Mouse (Mus musculus) macrophage (primary cell): ENCODE data around the gene Sema6b. TPM values are rescaled to one million over a fixed set of nuclear protein-coding genes. Genes with fewer than 3 reads are reported as not detected.

Source experiments
- H3K27ac ChIP-seq: fragments of 350-480 bp; formaldehyde crosslinking; 2 replicates; pipeline ENCODE4 v1.9.0; 2021
- H3K36me3 ChIP-seq: fragments of 350-480 bp; formaldehyde crosslinking; 2 replicates; pipeline ENCODE4 v1.9.0; 2021; ENCODE audit errors: inconsistent target
- H3K4me3 ChIP-seq: fragments of 350-480 bp; formaldehyde crosslinking; 2 replicates; pipeline ENCODE4 v1.9.0; 2021; ENCODE audit errors: inconsistent target
- H3K79me2 ChIP-seq: fragments of 350-480 bp; formaldehyde crosslinking; 2 replicates; pipeline ENCODE4 v1.9.0; 2021; ENCODE audit errors: inconsistent target
- WGBS: methylation state at CpG from one replicate; pipeline ENCODE4 v1.1.7; 2026; ENCODE audit warnings: inconsistent platforms; ENCODE audit not compliant: missing documents; 5-methylcytosine and 5-hydroxymethylcytosine counted together
- polyA plus RNA-seq: library from polyadenylated mRNA; stranded (reverse); fragments of 250-400 nt; gene quantifications from 3 replicates; pipeline ENCODE4 v1.2.4, GENCODE M21; 2018; ENCODE audit warnings: inconsistent platforms

Gene Sema6b
- polyA plus RNA-seq, 1 experiment from 2014 or later, result 3.0 TPM

- H3K79me2 ChIP-seq, result no peaks in the 10 kb centered on the region; the same call in 1 of the 2 replicates
- WGBS, result 1% methylated on average over 20 of the region's 21 CpGs
- peak overlapping the region; percentile 88 for H3K27ac ChIP-seq
Measured at GRCm38 (mm10) chr17:56133457-56134363, 6.4 kb downstream of the Sema6b start.

DNA sequence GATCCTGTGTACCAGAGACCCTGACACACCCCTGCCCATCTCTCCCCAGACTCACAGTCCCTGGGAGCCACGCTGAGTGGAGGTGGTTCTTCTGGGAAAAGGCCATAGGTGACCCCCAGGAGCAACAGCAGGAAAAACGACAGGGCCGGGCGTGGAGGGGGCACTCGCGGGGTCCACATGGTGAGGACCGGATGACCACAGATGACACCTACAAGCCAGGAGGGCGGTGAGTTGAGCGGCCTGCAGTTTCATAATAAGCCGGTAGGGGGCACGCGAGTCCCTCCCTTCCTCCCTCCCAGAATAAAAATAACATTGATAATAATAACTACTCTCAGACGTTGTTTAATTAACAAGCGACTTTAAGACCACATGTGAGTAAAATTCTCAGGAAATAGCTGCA lies 7.5 kb downstream of the Sema6b start:
- Histone ChIP-seq H3K4me3 (peak overlapping the region; percentile 51), H3K27ac (peak overlapping the region; percentile 88), H3K36me3 (peaks cover 21% of the 10 kb centered on the region), H3K79me2 (no peaks in the 10 kb centered on the region; the same call in 1 of the 2 replicates)
- 11% methylated on average over 11 of the region's 14 CpGs for WGBS

More at GRCm38 (mm10) chr17:56133457-56134363, 6.4 kb downstream of the Sema6b start:
- Histone ChIP-seq H3K36me3 (peaks cover 21% of the 10 kb centered on the region), H3K4me3 (peak overlapping the region; percentile 51)

- no peak overlapping the region for H3K27ac ChIP-seq
Measured at GRCm38 (mm10) chr17:56131814-56132213, 8.3 kb downstream of the Sema6b start.

DNA sequence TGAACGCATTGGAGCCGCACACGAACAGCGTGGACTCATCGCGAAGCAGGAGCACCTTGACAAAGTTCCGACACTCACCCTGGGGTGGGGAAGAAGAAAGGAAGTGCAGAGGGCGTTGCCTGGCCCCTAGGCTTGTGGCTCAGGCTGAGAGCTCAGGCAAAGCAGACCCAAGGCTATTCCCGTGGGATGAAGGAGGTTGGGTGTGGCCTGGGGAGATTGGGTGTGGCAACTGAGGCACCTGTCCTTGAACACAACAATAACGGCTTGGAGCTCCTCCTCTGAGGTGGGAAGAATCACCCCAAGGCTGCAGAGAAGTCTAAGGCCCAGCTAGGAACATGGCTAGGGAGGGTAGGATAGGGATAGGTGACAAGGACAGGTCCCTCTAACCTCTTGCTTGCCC lies 9.0 kb downstream of the Sema6b start:
- 94% methylated on average over 10 of the region's 10 CpGs for WGBS
- H3K79me2 ChIP-seq, result no peaks in the 10 kb centered on the region; the same call in 1 of the 2 replicates
- H3K36me3 ChIP-seq, result peaks cover 31% of the 10 kb centered on the region

More at GRCm38 (mm10) chr17:56131814-56132213, 8.3 kb downstream of the Sema6b start:
- 44% methylated on average over 7 of the region's 7 CpGs for WGBS
- Histone ChIP-seq H3K79me2 (no peaks in the 10 kb centered on the region; the same call in 1 of the 2 replicates), H3K36me3 (peaks cover 29% of the 10 kb centered on the region), H3K4me3 (no peak overlapping the region)

DNA sequence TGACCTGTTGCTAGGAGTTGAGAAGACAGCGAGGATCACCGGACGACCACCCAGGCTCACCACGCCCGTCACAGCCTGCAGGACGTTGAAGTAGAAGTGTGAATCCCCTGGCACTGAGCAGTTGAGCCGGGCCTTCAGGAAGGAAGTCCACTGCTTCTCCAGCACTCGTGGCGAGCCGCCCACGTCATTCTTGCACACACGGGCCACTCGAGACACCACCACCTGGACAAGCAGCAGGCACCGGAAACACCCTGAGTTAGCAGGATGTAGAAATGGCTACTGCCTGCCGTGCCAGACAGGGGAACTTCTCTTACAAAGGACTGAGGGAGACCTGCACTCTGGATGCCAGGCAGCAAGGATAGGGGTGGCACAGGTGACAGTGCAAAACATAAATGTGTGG lies 11.9 kb downstream of the Sema6b start:
- Histone ChIP-seq H3K27ac (no peak overlapping the region), H3K79me2 (no peaks in the 10 kb centered on the region; the same call in 1 of the 2 replicates), H3K36me3 (peaks cover 31% of the 10 kb centered on the region), H3K4me3 (no peak overlapping the region)
- 59% methylated on average over 15 of the region's 15 CpGs for WGBS

More for the DNA sequence above, 9.0 kb downstream of the Sema6b start:
- Histone ChIP-seq H3K27ac (no peak overlapping the region), H3K4me3 (no peak overlapping the region)

- H3K4me3 ChIP-seq, result no peak overlapping the region
- 92% methylated on average over 11 of the region's 11 CpGs for WGBS
Measured at GRCm38 (mm10) chr17:56126175-56126574, 14.0 kb downstream of the Sema6b start.

GRCm38 (mm10) chr17:56125276-56125630 lies 14.9 kb downstream of the Sema6b start:
- no peak overlapping the region for H3K4me3 ChIP-seq
- no peaks in the 10 kb centered on the region for H3K79me2 ChIP-seq
- H3K27ac ChIP-seq, result no peak overlapping the region
- H3K36me3 ChIP-seq, result peaks cover 20% of the 10 kb centered on the region
- WGBS, result 85% methylated on average over 4 of the region's 4 CpGs

More at GRCm38 (mm10) chr17:56126175-56126574, 14.0 kb downstream of the Sema6b start:
- Histone ChIP-seq H3K27ac (no peak overlapping the region), H3K36me3 (peaks cover 29% of the 10 kb centered on the region), H3K79me2 (no peaks in the 10 kb centered on the region)

DNA sequence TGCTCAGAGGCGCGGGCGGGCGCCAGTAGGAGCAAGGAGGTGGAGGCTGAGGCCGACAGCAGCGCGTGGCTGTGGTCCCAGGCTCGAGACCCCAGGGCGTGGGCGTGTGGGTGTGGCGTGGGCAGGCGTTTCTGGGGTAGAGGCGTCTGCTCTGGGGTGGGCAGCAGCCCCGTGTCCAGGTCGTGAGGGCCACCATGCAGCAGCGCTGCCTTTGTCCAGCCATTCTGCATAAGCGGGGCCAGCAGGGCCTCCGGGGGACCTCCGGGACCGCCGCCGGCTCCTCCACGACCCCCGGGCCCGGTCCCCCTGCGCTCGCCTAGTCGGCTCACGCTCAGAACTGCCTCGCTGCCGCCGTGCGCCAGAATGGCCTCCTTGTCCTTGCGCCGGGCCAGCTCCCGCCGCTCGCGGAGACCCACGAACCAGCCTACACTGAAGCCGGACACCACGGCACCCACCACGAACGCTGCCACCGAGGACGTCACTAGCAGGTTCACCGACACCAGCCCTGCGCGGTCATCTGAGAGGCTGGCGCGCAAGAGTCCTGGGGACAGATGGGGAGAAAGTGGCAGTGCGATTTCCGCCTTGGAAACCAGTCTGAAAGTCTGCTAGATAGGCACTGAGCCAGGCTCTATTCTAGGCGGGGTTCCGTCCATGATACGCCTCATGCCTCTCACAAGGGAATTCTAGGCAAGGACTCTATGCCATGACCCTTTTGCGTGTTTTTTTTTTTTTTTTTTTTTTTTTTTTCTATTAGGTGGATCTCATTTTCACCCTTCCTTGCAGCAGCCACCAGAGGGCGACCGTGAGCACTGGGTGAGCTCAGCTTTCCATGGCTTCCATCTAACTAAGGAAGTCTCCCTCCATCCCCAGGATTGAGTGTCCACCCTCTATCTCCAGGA lies 15.5 kb downstream of the Sema6b start:
- Histone ChIP-seq H3K4me3 (no peak overlapping the region), H3K27ac (no peak overlapping the region), H3K36me3 (peaks cover 16% of the 10 kb centered on the region), H3K79me2 (no peaks in the 10 kb centered on the region)
- 54% methylated on average over 57 of the region's 59 CpGs for WGBS

GRCm38 (mm10) chr17:56123681-56124340 lies 16.3 kb downstream of the Sema6b start:
- Histone ChIP-seq H3K36me3 (peaks cover 10% of the 10 kb centered on the region; the same call in 1 of the 2 replicates), H3K27ac (no peak overlapping the region), H3K4me3 (no peak overlapping the region), H3K79me2 (no peaks in the 10 kb centered on the region)
- WGBS, result 83% methylated on average over 45 of the region's 59 CpGs

GRCm38 (mm10) chr17:56123161-56123560 lies 17.0 kb downstream of the Sema6b start:
- Histone ChIP-seq H3K36me3 (peaks cover 10% of the 10 kb centered on the region; the same call in 1 of the 2 replicates), H3K4me3 (no peak overlapping the region), H3K27ac (no peak overlapping the region), H3K79me2 (no peaks in the 10 kb centered on the region)
- WGBS, result 90% methylated on average over 12 of the region's 12 CpGs

DNA sequence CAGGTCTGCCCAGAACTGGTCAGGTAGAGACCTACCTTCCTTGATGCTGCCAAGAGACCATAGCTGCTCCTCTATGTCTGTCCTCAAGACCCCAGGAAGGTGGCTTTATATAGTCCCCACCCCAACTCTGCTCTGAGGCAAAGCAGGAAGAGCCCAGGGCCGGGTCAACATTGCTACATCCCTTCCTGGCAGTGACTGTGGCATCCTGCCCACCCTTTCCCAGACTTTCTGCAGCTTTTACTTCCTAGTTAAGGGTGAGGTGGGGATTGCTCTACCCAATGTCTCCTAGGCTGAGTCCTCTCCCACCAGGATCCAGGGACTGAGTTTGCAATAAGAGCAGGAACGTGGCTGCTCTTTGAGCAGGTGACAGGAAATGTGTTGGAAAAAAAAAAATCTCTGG lies 18.3 kb downstream of the Sema6b start, which contains the start of gene Lrg1:
Gene Lrg1 (minus strand): TSS at position 176 of the 400 bp plus-strand sequence.
- WGBS, result 46% methylated on average over 2 of the region's 2 CpGs
- H3K4me3 ChIP-seq, result no peak within 1 kb of the TSS
- no peak within 1 kb of the TSS for H3K27ac ChIP-seq
- peaks cover 2% of the 10 kb centered on the region; the same call in 1 of the 2 replicates for H3K36me3 ChIP-seq
- H3K79me2 ChIP-seq, result no peaks in the 10 kb centered on the region

DNA sequence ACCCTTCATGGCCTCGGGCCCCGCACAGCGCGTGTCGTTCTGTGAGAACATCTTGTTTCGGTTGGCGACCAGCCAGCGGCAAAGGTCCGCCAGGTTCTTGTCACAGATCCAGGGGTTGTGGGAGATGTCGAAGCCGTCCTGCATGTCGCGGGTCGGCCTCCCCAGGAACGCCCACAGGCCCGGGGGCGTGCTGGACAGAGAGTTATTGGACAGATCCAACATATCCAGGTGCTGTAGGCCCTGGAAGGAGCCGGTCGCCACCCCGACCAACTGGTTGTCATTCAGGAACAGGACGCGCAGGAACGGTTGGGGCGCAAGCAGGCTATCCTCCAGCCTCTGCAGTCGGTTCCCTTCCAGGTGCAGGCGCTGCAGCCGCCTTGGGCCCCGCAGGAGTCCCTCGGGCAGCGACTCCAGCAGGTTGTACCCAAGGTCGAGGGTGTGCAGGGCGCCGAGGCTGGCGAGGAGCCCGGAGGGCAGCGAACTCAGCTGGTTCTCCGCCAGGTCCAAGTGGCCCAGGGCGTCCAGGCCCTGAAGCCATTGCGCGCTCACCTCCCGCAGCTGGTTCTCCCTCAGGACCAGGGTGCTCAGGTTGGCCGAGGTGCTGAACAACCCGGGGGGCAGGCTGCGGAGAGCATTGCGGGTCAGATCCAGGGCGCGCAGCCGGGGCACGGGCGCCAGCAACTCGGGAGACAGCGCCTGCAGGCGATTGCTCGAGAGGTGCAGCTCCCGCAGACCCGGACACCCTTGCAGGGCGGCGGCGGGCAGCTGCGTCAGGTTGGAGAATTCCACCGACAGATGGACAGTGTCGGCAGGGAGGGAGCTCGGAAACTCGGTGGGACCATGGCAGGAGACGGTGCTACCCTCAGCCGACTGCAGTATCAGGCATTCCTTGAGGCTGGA lies 19.9 kb downstream of the Sema6b start:
- Histone ChIP-seq H3K4me3 (no peak overlapping the region), H3K27ac (no peak overlapping the region), H3K79me2 (no peaks in the 10 kb centered on the region), H3K36me3 (no peaks in the 10 kb centered on the region)
- 5% methylated on average over 63 of the region's 66 CpGs for WGBS

GRCm38 (mm10) chr17:56119431-56119830 lies 20.7 kb downstream of the Sema6b start:
- WGBS, result 38% methylated on average over 12 of the region's 12 CpGs

More at GRCm38 (mm10) chr17:56119431-56119830, 20.7 kb downstream of the Sema6b start:
- Histone ChIP-seq H3K4me3 (no peak overlapping the region), H3K36me3 (no peaks in the 10 kb centered on the region), H3K79me2 (no peaks in the 10 kb centered on the region), H3K27ac (no peak overlapping the region)
